Mouse (Mus musculus): Measurements from ENCODE around the gene Cnpy2.
A peak's percentile ranks its signal among the peaks of the same experiment; 100 is the strongest.

DNA sequence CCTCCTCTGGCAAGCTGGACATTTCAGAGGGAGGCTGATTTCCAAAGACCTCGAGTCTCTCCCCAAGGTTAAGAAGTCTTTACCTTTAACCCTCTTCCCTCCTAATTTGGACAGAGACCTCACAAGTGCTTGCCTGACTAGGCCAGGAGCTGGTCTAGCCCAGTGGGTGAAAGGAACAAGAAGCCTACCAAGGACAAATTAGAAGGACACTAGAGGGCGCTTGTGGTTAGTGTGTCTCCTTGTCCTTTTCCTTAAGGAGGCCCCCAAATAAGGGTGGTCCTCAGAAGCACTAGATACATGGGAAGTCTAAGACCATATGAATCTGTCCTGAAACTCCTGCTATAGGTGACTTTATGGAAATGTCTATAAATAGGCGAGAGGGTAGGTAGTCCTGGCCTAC lies 40.3 kb downstream of the Cnpy2 start:
- TF ChIP-seq POLR2A (IDR thresholded peaks at IDR 0.05; ENCODE audit: insufficient read depth, low read depth, low read length), result 0 out of 2 replicates have a peak, but pooled peaks have one; percentile 19
- peak; percentile 73 for TF ChIP-seq CTCF (IDR thresholded peaks at IDR 0.05)
- TF ChIP-seq EP300 (IDR thresholded peaks at IDR 0.05; ENCODE audit: insufficient read depth, low read depth, low read length), result no peak
